In genomic region chr14:56177651-56178050, GRCm38 (mm10) we compare ENCODE assay signal across 13 mouse cellular contexts. TPM values are rescaled to one million over a fixed set of nuclear protein-coding genes. Genes with fewer than 3 reads are reported as not detected.
DNase-seq lines count a peak whose midpoint lies in the region; ATAC-seq lines count a peak whose summit lies in the region.
"Not testable (repeated sequence)": the region's sequence is repeated elsewhere in the genome, so short reads cannot be mapped to it uniquely, and the experiment has no call there.
"Had no signal": no experiment of that assay in that cellular context is flagged by ENCODE, and none has a peak within 500 bp of the region (broad histone marks: within the 10 kb centered on the region; RNA-seq: fewer than 3 reads in every experiment).

No protein-coding gene starts in this region.

- ATAC-seq in liver, embryonic 13.5 days (ENCODE audit: low read depth) = not testable (repeated sequence)

- not testable (repeated sequence) for H3K27ac ChIP-seq in liver, embryonic 13.5 days

- not testable (repeated sequence) for H3K36me3 ChIP-seq in liver, embryonic 13.5 days

- not testable (repeated sequence) for H3K27me3 ChIP-seq in liver, embryonic 13.5 days

- WGBS in liver, embryonic 13.5 days (ENCODE audit: insufficient replicate concordance) = 17% methylated on average over 8 of the region's 8 CpGs

- DNase-seq in CD4-positive, CD25-positive, alpha-beta regulatory T cell, adult 2 months (ENCODE audit: low read depth, low spot score) = peak; percentile 71
- peak; percentile 3 for DNase-seq in adrenal gland, adult 8-10 months
- DNase-seq in embryo, embryonic 11 days = peak; percentile 59
- peak; percentile 4 for DNase-seq in heart, adult 8-10 months (ENCODE audit: low spot score)
- DNase-seq in kidney, postnatal 10 days = peak; percentile 69
- peak; percentile 5 for DNase-seq in liver, embryonic 13.5 days
- peak; percentile 48 for DNase-seq in neural tube, embryonic 10.5 days (ENCODE audit: extremely low spot score, low spot score)
- DNase-seq in testis, postnatal 14 days (ENCODE audit: low spot score) = peak; percentile 17

- not testable (repeated sequence) for H3K9me3 ChIP-seq in liver, embryonic 13.5 days (replicated peaks)

- H3K4me2 ChIP-seq in liver, embryonic 13.5 days = not testable (repeated sequence)

- H3K4me3 ChIP-seq in liver, embryonic 13.5 days (replicated peaks) = not testable (repeated sequence)

- not testable (repeated sequence) for H3K4me1 ChIP-seq in liver, embryonic 13.5 days (replicated peaks)

- H3K9ac ChIP-seq in liver, embryonic 13.5 days = not testable (repeated sequence)

RNA-seq across cellular contexts. Expression of gene Gzmn, which starts 3.3 kb away (rescaled TPM):
- not detected for total RNA-seq in adrenal gland, adult 8-10 months (2022)
- total RNA-seq in heart, adult 8-10 months (2022) = not detected
- not detected in 2 replicates for polyA plus RNA-seq in liver, embryonic 13.5 days (2015; fragmentation: Nextera tagmentation; extraction: Ambion mirVana)
- polyA plus RNA-seq: embryonic facial prominence, embryonic 13.5 days; kidney, embryonic 14.5 days; liver, embryonic 16.5 days; neural tube, embryonic 15.5 days had no signal

RNA-seq across cellular contexts. Expression of gene Gzmg, which starts 18.3 kb away (rescaled TPM):
- total RNA-seq in adrenal gland, adult 8-10 months (2022) = not detected
- total RNA-seq in heart, adult 8-10 months (2022) = not detected
- not detected in 2 replicates for polyA plus RNA-seq in liver, embryonic 13.5 days (2015; fragmentation: Nextera tagmentation; extraction: Ambion mirVana)
- total RNA-seq: gastrocnemius, postnatal 4 days had no signal
- polyA plus RNA-seq: embryonic facial prominence, embryonic 13.5 days; kidney, embryonic 14.5 days; liver, embryonic 16.5 days; neural tube, embryonic 15.5 days had no signal

RNA-seq across cellular contexts. Expression of gene Gzmf, which starts 33.6 kb away (rescaled TPM):
- total RNA-seq in adrenal gland, adult 8-10 months (2022) = not detected
- total RNA-seq in heart, adult 8-10 months (2022) = not detected
- not detected in 2 replicates for polyA plus RNA-seq in liver, embryonic 13.5 days (2015; fragmentation: Nextera tagmentation; extraction: Ambion mirVana)
- total RNA-seq: gastrocnemius, postnatal 4 days had no signal
- polyA plus RNA-seq: embryonic facial prominence, embryonic 13.5 days; kidney, embryonic 14.5 days; liver, embryonic 16.5 days; neural tube, embryonic 15.5 days had no signal

RNA-seq across cellular contexts. Expression of gene Gzmd, which starts 45.2 kb away (rescaled TPM):
- total RNA-seq in adrenal gland, adult 8-10 months (2022) = not detected
- total RNA-seq in heart, adult 8-10 months (2022) = not detected
- polyA plus RNA-seq in liver, embryonic 13.5 days (2015; fragmentation: Nextera tagmentation; extraction: Ambion mirVana) = not detected in 2 replicates
- total RNA-seq: gastrocnemius, postnatal 4 days had no signal
- polyA plus RNA-seq: embryonic facial prominence, embryonic 13.5 days; kidney, embryonic 14.5 days; liver, embryonic 16.5 days; neural tube, embryonic 15.5 days had no signal

RNA-seq across cellular contexts. Expression of gene Gzmc, which starts 56.8 kb away (rescaled TPM):
- not detected for total RNA-seq in adrenal gland, adult 8-10 months (2022)
- total RNA-seq in heart, adult 8-10 months (2022) = not detected
- polyA plus RNA-seq in liver, embryonic 13.5 days (2015; fragmentation: Nextera tagmentation; extraction: Ambion mirVana) = not detected in 2 replicates
- total RNA-seq: gastrocnemius, postnatal 4 days had no signal
- polyA plus RNA-seq: kidney, embryonic 14.5 days; liver, embryonic 16.5 days; neural tube, embryonic 15.5 days had no signal

Comparison
In these comparisons a context has a peak if more than half of its experiments do, and no peak if none do; other contexts are left out.
1. DNase-seq: peak in every context shown above with its lines; median percentile 71 in CD4-positive, CD25-positive, alpha-beta regulatory T cell, adult 2 months; 69 in kidney, postnatal 10 days; 59 in embryo, embryonic 11 days; 48 in neural tube, embryonic 10.5 days; 17 in testis, postnatal 14 days; 5 in liver, embryonic 13.5 days; 4 in heart, adult 8-10 months; 3 in adrenal gland, adult 8-10 months.